Mouse (Mus musculus) adrenal gland, postnatal 10 days (tissue): Measurements from ENCODE around the gene Samd4b. TPM values are rescaled to one million over a fixed set of nuclear protein-coding genes. Genes with fewer than 3 reads are reported as not detected.
"Not testable (repeated sequence)": the region's sequence is repeated elsewhere in the genome, so short reads cannot be mapped to it uniquely, and the experiment has no call there.

ENCODE experiments used
- DNase-seq: peaks from one replicate; pipeline ENCODE4 v3.0.0; 2021; ENCODE audit warnings: mixed read lengths
- total RNA-seq, 2 experiments: library from RNA; stranded (reverse); gene quantifications; 2 replicates each; pipeline ENCODE4 v1.2.3; 2021

Samd4b gene
- total RNA-seq, 2 experiments from 2014 or later, result 45.5 to 49.6 TPM

DNA sequence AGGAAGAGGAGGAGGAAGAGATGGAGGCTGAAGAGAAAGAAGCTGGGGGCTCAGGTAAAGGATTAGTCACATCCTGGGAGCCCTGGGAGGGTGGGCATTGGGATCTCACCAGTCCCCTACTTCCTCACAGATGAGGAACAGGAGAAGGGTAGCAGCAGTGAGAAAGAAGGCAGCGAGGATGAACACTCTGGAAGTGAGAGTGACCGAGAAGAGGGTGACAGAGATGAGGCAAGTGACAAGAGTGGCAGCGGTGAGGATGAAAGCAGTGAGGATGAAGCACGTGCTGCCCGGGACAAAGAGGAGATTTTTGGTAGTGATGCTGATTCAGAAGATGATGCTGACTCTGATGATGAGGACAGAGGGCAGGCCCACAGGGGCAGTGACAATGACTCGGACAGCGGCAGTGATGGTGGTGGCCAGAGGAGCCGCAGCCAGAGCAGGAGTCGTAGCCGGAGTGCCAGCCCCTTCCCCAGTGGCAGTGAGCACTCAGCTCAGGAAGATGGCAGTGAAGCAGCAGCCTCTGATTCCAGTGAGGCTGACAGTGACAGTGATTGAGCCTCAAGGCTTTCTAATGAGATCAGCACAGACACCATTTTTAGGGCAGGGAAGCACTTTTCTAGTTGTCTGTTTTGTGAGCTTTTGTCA, 199.1 kb downstream of the Samd4b start:
- DNase-seq, result no peak

DNA sequence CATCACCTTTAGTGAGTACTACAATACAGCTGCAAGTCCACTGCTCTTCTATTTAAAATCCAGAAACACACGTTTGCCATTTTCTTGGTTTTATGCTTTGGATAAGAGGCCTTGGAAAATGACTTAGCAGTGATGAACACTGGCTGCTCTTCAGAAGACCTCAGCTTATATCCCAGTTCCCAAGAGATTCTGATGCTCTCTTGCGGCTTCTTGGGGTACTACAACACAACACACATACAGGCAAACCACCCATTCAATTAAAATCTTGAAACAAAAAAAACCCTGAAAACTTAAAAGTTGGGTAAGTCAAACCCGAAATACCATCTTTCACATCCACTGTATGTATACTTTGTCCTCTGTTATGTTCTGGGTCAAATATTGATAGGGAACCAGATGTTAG, 199.9 kb downstream of the Samd4b start:
- DNase-seq, result no peak

DNA sequence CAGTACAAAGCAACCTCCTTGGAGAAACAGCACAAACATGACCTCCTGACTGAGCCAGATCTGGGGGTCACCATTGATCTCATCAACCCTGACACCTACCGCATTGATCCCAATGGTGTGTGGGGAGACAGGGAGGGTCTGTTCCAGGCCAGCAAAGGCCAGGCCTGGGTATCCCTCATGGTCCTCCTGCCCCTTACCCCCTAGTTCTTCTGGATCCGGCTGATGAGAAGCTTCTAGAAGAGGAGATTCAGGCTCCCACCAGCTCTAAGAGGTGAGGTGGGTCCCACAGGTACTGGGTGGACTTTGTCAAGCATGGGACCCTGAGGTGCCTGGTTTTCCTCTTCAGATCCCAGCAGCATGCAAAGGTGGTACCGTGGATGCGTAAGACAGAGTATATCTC, 202.5 kb downstream of the Samd4b start:
- no peak for DNase-seq

DNA sequence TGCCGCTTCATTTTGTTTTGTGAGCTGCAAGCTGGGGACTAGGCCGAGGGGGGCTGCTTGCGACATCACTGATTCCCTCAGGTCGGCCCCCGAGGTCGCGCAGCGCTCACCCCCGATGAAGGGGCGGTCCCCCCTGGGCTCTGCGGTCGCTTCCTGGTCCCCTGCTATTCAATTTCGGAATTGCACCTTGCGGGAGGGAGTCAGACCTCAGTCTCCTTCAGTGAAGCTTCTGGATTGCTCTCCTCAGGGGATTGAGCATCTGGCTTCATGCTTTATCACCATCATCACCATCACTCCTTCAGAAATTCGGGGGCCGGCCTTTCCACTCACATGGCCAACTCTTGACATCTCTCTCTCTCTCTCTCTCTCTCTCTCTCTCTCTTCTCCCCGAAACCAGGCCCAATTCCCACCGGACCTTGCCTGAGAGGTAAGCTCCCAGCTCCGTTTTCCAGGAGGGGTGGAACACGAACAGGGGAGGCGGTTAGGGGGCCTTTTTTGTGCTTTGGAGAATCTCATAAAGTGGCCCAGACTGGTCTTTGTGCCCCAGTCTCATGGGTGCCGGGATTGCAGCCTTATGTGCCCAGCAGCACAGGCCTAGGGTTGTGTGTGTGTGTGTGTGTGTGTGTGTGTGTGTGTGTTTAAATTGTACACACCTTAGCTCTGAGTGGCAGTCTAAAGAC, 204.5 kb downstream of the Samd4b start:
- DNase-seq, result no peak

DNA sequence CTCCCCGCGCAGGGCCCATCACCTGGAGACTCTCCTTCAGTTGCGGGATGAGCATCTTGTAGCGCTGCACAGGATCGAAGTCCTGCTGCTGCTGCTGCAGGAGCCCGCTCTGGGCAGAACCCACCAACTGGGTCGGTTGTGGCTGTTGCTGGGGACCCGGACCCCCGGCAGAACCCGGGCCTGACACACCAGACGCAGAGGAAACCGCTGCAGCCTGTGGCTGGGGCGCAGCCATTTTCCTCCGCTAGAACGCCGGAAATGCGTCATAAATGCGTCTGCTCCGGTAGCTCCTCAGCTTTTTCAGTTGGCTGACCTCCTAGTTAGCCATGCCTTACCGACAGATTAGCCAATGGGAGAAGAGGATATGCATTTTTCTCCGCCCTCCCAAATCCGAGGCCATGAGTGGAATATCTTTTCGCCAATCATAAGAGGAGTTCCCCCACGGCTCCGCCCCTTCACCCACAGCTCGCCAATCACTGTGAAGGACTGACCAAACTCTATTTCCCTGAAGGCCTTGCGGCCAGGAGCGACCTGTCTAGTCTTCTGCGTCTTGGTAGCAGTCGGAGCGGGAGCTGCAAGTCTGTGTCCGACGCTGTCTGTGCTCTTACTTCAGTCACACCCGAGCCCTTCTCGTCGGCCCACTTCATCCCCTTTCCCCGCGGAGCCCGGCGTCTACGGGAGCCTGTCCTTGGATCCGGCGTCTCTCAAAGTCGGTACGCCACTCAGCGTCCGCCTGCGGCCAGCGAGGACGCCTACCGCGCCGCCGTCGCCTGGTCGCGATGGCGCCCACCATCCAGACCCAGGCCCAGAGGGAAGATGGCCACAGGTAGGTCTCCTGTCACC, 205.3 kb downstream of the Samd4b start, which contains the start of the genes Med29 and Paf1:
Gene Med29, minus strand, starts transcription at position 280 of the 843 bp plus-strand sequence.
Gene Paf1, plus strand, starts transcription at position 523 of the 843 bp plus-strand sequence.
- DNase-seq, result peak; percentile 96

DNA sequence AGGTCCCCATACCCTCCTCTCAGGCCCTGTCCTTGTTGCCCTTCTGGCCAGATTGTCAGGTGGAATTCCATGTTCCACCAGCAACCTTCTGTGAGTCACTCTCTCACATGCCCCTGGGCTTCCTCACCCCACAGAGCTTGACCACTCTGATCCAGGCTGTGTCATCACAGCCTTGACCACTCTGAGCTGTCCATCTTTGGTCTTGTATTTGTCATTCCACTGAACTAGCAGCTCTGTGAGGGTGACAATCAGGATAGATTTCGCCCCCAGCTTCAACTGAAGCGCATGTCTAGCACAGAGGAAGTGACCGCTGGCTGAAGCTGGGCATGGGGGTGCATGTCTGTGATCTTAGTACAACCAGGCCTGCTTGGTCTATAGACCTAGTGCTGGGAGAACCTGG, 207.6 kb downstream of the Samd4b start:
- no peak for DNase-seq

DNA sequence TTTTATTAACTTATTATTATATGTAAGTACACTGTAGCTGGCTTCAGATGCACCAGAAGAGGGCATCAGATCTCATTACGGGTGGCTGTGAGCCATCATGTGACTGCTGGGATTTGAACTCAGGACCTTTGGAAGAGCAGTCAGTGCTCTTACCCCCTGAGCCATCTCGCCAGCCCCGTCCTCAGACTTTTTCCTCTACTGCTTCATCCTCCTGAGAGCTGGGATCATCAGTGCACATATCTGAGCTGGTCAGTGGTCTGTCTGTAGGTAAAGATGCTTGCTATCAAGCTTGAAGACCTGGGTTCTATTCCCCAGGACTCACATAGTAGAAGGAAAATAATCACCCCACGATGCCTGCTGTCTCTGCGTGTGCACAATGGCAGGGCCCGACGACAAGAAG, 210.6 kb downstream of the Samd4b start:
- DNase-seq, result not testable (repeated sequence)

DNA sequence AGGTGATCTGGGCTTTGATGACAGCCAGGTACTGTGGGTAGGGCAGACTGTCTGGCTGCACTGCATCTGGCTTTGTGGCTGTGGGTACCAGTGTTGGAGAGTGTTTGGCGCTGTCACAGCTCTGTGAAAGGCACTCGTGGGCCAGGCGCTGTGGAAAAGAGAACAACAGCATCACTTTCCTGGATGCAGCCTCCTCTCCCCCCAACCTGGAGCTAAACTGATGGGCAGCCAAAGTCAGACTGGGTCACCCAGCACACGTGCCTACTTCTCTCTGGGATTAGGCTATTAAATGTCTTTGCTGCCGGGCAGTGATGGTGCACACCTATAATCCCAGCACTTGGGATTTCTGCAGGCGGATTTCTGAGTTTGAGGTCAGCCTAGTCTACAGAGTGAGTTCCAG, 211.1 kb downstream of the Samd4b start:
- DNase-seq, result not testable (repeated sequence)

DNA sequence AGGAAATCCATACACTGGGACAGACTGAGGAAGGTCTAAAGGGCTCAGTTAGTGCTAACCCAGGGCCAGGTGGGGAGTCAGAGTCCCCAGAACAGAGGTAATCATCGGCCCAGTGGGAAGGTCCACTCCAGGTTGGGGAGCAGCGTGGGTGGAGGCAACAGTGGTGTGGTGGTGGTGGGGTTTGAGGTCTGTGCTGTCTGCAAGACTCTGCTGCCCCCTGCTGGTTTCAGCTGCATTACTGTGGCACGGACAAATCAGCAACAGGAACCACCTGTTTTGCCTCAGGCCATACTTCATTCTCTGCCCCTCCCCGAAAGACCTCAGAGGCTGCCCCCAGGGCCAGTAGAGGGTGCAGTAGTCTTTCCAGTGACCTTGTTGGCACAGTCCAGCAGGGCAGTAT, 211.5 kb downstream of the Samd4b start:
- DNase-seq, result peak; percentile 90

DNA sequence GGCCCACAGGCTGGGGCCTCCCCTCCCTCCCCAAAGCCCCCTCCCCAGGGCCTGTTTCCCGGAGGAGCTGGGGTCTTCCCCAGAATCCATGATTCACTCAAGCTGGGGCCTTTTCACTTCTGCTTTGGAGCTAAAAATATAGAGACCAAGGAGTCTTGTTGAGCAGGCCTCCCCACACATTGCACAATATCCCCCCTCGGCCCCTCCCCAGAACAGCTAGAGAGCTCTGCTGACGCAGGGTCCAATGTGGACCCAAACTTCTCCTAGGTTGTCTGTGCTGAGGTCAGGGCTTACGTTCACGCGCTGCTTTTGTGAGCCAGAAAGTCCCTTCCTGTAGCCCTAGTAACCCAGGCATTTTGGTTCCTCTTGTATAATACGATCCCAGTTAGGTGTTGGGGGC, 211.9 kb downstream of the Samd4b start:
- DNase-seq, result no peak

DNA sequence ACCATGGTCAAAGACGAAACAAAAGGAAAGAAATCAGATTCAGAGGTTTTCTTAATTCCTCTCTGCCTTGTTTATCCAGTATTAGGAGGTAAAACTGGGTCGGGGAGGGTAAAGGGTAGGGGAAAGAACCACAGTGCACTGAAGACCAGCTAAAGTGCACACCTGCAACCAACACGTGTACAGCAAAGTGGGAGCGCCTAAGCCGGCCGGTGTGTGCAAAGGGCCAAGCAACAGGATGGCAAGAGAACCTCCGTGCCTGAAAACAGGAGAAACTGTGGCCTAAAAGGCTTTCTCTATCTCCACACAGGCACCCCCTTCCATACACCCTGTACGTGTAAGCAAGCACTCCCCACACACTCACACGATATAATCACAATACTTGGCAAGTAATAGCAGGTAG, 212.7 kb downstream of the Samd4b start:
- no peak for DNase-seq

DNA sequence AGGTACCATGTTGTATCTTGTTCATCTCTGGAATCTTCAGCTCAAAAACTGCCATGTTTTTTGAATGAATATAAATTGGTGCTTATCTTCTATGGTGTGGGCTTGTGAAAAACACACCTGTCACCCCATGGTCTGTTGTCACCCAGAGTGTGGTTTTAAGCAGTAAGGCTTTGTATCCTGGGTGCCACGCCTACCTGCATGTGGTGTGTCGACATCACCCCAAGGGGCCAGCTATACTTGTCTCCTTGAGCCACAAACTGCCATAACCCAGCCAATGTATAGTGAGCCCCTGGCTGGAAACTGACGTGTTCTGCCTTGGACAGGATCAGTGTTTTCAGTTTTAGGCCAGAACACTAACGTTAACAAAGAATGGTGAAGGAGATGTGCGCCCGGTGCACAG, 213.8 kb downstream of the Samd4b start:
- DNase-seq, result no peak

DNA sequence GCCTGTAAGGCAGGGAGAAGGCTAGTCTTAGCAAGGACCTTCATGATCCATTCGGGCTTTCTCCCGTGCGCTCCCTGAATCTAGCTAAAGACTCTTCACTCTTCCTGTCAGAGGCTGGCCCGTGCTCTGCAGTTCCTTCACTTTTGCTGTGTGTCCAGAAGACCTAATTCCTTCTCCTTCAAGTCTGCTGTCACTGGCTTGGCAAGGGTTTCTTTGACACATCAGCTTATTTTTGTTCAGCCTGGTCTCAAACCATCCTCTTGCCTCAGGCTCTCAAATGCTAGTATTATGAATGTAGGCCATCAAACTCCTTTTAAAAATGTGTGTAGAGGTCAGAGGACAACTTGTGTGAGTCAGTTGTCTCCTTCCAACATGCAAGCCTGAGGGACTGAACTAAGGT, 214.3 kb downstream of the Samd4b start:
- no peak for DNase-seq

DNA sequence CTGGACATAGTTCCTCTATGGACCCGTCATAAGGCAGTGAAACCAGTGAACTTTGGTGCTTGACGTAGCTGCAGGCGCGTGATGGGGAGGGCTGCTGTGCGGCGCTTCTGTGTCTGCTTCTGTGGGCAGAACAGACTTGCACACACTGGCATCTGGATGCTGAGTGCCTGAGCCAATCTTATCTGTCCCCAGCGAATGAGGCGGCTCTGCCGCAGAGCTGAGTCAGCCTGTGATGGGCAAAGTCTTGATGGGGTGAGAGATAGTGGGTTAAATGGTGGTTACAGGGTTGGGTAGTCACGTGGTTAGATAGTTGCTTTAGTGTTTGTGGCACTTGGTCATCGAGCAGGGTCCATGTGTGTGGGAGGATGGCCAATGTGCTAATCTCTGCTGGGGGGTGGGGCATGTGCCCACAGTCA, 215.0 kb downstream of the Samd4b start:
- peak; percentile 66 for DNase-seq

DNA sequence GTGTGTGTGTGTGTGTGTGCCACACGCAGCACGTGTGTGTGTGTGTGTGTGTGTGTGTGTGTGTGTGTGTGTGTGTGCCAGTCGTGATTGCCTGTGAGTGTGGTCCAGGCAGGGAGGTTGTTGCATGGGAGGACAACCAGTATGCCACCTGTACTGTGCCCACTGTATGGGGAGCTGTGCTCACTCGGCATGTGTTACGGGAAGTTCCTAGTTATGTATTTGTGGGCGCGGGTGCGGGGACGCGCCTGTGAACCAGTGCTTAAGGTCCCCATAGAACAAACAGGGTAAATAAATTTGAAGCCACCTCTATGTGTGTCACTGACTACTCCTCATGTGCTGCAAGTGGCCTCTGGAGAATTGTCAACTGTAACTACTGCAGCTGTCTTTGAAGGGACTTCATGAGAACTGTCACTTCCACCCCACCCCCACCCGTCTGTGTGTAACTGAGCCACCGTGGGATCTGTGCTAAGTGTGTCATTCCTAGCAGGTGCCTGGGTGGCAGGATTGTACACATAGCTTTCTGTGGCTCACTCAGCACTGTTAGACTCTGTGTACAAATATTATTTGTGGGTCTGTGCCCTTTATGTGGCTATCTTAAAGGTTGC, 215.5 kb downstream of the Samd4b start:
- DNase-seq, result no peak

DNA sequence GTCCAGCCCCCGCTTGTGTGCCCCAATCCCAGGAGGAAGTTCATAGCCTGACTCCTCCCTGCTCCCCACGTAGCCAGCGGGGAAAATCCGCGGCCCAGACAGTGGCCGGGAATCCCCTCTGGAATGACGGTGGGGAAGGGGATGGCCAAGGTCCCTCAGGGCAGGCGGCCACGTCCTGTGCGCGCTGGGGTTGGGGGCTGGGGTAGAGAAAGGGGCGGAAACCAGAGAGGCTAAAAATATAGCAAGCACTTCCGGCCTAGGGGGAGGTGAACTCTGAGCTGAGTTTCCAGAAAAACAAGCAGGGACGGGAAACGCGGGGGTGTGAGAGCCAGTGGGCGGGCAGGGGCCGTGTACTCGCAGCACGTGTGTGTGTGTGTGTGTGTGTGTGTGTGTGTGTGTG, 216.0 kb downstream of the Samd4b start:
- DNase-seq, result peak; percentile 88

DNA sequence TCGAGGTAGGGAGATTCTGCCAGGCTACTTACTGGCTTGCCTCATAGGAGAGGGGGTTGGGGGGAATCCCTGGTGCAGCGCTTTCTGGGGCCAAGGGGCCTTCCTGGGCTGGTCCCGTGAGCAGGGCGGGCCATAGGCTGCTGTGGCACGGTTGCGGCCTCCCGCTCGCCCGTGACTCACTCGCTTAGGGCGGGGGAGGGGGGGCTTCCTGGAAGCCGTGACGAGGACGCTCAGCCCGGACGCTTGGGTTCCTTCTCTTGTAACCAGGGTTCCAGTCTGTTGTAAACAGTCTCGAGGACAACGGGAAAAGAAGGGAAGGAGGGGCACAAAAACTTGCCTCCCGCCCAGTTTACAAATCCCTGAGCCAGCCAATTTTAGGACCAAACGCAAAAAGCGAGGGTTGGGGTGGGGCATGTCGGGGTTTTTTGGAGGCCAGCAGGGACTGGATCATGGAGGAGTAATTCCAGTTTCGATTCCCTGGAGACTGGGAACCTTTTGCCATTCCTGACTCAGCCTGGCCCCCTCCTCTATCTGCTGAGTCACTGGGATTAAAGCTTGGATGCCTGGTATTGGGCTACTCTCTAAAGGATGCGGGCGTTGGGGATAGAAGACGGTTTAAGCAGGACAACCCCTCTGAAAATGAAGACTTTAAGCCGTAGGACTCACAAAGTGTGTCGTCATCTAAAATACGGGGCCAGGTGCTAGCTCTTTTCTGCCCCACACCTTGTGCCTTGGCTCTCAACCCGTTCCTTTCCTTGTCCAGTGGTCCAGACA, 216.7 kb downstream of the Samd4b start:
- peak; percentile 90 for DNase-seq

DNA sequence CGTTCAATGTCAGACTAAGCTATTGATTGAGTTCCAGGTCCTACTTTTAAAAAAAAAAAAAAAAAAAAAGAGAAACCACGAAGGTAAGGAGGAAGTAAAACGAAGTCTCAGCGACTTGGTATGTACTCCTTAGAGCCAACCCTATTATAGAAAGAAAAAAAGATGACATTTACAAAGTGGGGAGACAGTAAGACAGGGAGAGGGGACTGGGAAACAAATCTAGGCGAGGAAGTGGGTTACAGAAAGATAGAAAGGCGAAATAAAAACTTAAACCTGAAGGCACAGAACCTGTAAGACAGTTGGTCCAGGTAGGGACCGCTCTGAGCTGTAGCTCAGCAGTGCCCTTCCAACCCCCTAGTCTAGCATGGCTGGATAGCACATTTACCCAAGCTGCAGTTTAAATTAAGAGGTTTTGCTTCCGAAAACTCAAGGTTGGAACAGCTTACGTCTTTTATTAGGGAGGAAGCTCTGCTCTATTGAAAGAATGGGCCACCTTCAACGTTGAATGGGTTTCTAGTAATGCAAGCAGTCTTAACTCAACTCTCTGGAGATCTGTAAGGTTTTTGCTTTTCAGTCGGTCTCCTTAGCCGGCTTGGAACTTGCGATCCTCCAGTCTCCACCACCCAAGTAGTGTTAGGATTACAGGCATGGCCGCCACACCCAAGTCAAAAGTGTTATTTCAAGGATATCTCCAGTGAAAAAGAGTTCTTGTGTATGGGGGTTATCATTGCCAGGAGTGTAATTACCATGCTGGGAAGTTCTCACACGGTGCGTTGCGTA, 217.5 kb downstream of the Samd4b start, which contains the start of gene Zfp36:
Gene Zfp36, minus strand, starts transcription at position 17 of the 780 bp plus-strand sequence.
- no peak for DNase-seq

DNA sequence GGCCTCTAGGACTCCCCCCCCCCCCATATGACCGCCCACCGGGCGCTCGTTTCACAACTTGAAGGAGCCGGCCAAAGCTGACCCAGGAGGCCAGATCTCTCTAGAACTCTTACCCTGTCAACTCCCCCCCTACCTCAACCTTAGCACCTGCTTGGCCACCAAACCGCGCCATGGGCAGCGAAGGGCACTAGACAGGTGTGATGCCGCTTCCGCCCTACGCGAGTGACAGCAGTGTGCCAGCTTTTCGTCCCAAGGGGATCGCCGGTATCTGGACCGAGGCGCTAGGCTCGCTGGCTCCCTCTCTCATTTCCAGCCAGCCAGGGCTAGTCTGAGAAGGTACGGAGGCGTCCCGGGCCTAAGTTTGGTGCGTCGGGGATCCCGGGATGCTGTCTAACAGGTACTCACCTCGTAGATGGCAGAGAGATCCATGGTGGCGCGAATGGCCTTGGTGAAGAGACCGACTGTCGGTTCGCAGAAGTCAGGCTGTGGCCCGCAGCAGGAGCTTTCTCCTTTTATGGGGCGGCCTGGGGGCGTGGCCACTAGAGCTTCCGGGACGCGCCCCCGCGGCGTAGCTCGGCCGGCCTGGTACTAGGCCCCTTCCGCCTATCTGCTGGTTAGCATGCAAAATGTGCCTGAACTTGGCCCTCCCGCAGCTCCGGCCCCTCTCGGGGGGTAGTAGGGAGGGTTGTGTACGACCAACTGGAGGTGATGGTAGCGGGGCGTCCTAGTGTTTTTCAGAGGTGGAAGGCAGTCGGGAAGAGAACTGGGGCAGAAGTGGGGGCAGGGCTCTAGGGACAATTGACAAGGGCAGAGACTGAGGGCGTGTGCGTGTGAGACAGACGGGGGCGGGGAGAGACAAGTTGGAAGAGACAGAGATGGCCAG, 218.9 kb downstream of the Samd4b start:
- peak; percentile 98 for DNase-seq
